Mouse (Mus musculus) c-Kit-positive CD71-negative TER-119-negative erythroid progenitor cells, embryonic 14.5 days (primary cell): Measurements from ENCODE around the gene Pcyox1.
A peak's percentile ranks its signal among the peaks of the same experiment; 100 is the strongest.
"Not testable (repeated sequence)": the region's sequence is repeated elsewhere in the genome, so short reads cannot be mapped to it uniquely, and the experiment has no call there.

Experiments used
- DNase-seq: peaks from one replicate; pipeline ENCODE4 v3.0.0-alpha.2; 2013; ENCODE audit warnings: low read depth

Pcyox1 gene

GRCm38 (mm10) chr6:86366125-86366852 is 30.7 kb downstream of the Pcyox1 start:
- no peak for DNase-seq

- peak; percentile 98 for DNase-seq
Measured at GRCm38 (mm10) chr6:86365371-86366124, 31.4 kb downstream of the Pcyox1 start, which contains the start of gene Fam136a. TSS of gene Fam136a (plus strand) at chr6:86365646.

- DNase-seq: peak; percentile 73
Measured at GRCm38 (mm10) chr6:86364442-86365141, 32.4 kb downstream of the Pcyox1 start.

GRCm38 (mm10) chr6:86361373-86361772 is 35.6 kb downstream of the Pcyox1 start:
- no peak for DNase-seq

DNA sequence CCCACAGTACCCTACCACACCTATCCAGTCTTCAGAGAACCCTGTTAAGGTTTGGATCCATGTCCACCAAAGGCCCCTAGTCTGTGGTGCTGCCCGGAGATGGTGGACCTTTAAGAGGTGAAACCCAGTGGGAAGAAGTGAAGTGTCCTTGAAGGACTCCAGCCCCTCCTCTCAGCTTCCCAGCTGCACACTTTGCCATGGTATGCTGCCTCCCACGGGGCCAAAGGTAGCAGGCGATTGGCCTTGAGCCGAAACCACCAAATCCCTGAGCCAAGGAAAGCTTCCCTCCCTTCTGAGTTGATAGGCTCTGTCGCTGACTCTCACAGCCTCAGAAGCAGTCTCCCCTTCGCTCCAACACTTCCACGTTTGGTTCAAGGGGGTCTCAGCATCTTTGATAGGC is 36.3 kb downstream of the Pcyox1 start:
- DNase-seq: no peak

GRCm38 (mm10) chr6:86356956-86357355 is 40.0 kb downstream of the Pcyox1 start:
- no peak for DNase-seq

DNA sequence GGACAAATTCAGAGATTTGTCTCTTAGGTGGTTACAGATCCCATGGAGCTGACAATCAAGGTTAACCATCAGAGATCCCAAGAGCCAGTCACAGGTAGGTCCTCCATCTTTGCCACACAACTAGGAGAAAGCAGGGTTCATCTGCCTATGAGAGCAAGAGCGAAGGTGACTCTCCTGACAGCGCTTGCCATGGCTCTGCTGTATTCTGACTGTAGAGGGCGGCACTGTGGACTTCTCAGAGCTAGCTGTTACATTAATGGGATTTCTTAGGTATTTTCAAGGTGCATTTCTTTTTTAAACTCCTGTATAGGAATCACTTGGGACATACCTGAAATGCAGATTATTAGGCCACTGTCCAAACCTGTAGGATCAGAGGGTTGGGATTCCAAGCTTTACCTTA is 42.0 kb downstream of the Pcyox1 start:
- no peak for DNase-seq

GRCm38 (mm10) chr6:86349257-86349656 is 47.7 kb downstream of the Pcyox1 start:
- DNase-seq: no peak

DNA sequence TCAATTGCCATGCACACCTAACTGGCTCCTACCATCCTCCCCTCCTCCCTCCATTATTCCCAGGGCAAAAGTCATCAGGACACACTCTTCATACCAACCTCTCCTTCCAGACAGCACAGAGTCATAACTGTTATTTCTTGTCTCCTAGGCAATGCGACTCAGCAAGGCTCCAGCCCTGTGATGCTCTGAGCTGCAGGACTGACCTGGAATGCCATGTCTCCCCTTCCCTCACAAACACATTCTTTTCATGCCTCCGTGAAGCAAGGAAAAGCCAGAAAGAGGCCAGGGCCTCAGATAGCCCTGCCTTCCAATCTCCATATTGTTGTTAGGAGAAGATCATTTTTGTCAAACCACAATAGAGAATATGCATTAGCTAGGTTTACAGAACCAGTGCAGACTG is 50.9 kb downstream of the Pcyox1 start:
- no peak for DNase-seq

DNA sequence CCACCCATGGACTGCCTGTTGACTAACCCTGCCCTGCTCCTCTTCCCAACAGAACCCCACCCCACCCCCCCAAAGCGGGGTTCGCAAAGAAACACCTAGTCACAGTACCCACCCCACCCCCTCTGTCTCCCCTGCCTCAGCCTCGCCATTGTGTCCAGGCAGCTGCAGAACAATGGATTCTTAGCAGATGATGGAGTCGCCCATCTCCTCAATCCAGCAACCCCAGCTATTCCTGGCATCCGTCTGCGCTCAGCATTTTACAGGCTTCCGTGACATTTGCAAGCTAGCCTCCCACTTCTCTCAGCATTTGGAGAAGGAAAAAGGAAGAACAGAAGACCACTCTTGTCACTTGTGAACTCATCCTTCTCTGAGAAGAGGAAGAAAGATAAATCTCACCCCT is 53.3 kb downstream of the Pcyox1 start:
- no peak for DNase-seq

GRCm38 (mm10) chr6:86336340-86336739 is 60.6 kb downstream of the Pcyox1 start:
- not testable (repeated sequence) for DNase-seq
